Mouse (Mus musculus) ES-Bruce4 (cell line): ENCODE data around the gene Zdhhc14. TPM values are rescaled to one million over a fixed set of nuclear protein-coding genes. Genes with fewer than 3 reads are reported as not detected.

ENCODE experiments used
- H3K27ac ChIP-seq: 2 replicates; pipeline ENCODE4 v1.5.1; 2012; ENCODE audit warnings: low read length, inconsistent platforms; ENCODE audit not compliant: insufficient read depth
- H3K27me3 ChIP-seq: 2 replicates; pipeline ENCODE4 v1.6.1; 2012; ENCODE audit warnings: mild to moderate bottlenecking, low read length, inconsistent platforms; ENCODE audit not compliant: control insufficient read depth, poor library complexity, insufficient read depth, severe bottlenecking
- H3K36me3 ChIP-seq: 2 replicates; pipeline ENCODE4 v1.6.1; 2012; ENCODE audit warnings: inconsistent platforms, mild to moderate bottlenecking, low read length, moderate library complexity; ENCODE audit not compliant: control insufficient read depth, poor library complexity, insufficient read depth, severe bottlenecking
- H3K4me1 ChIP-seq: one replicate; pipeline ENCODE4 v1.8.1; 2011; ENCODE audit warnings: low read length; ENCODE audit not compliant: control insufficient read depth, insufficient read depth
- H3K4me3 ChIP-seq: 2 replicates; pipeline ENCODE4 v1.5.1; 2011; ENCODE audit warnings: low read depth, mild to moderate bottlenecking, low read length
- H3K9ac ChIP-seq: 2 replicates; pipeline ENCODE4 v1.6.1; 2012; ENCODE audit warnings: low read depth, mild to moderate bottlenecking, inconsistent platforms; ENCODE audit not compliant: poor library complexity, severe bottlenecking
- H3K9me3 ChIP-seq: replicated peaks from 2 replicates; pipeline ENCODE4 v1.6.1; 2012; ENCODE audit warnings: mild to moderate bottlenecking, low read length, inconsistent platforms; ENCODE audit not compliant: control insufficient read depth, poor library complexity, insufficient read depth, severe bottlenecking
- CTCF ChIP-seq: IDR thresholded peaks from one replicate; pipeline ENCODE4 v1.8.1; 2011; ENCODE audit warnings: low read depth, low read length
- EP300 ChIP-seq: IDR thresholded peaks from 2 replicates; pipeline ENCODE4 v1.6.1; 2011; ENCODE audit warnings: low read depth, low read length; ENCODE audit not compliant: insufficient read depth
- POLR2A ChIP-seq: IDR thresholded peaks from one replicate; pipeline ENCODE4 v1.8.1; 2011; ENCODE audit warnings: low read length; ENCODE audit not compliant: insufficient read depth
- polyA plus RNA-seq: library from polyadenylated mRNA; stranded (reverse); fragments of >200 nt; gene quantifications from 2 replicates; pipeline ENCODE4 v1.2.4, GENCODE M21; 2011; ENCODE audit warnings: low read depth; ENCODE audit not compliant: missing spikeins, insufficient read depth, insufficient read length

Zdhhc14 gene
- polyA plus RNA-seq, 1 experiment, result 1.0 TPM

GRCm38 (mm10) chr17:5566006-5566405 is 73.6 kb downstream of the Zdhhc14 start:
- Histone ChIP-seq H3K4me1 (no peaks in the 10 kb centered on the region), H3K9ac (no peak overlapping the region), H3K27ac (no peak overlapping the region), H3K4me3 (no peak overlapping the region), H3K36me3 (no peaks in the 10 kb centered on the region), H3K27me3 (no peaks in the 10 kb centered on the region), H3K9me3 (no peaks in the 10 kb centered on the region)
- no peak for TF ChIP-seq EP300
- no peak for TF ChIP-seq POLR2A
- no peak for TF ChIP-seq CTCF

GRCm38 (mm10) chr17:5567943-5568342 is 75.6 kb downstream of the Zdhhc14 start:
- H3K36me3 ChIP-seq, result no peaks in the 10 kb centered on the region
- no peak overlapping the region for H3K9ac ChIP-seq
- no peak overlapping the region for H3K27ac ChIP-seq

GRCm38 (mm10) chr17:5569131-5570030 is 77.0 kb downstream of the Zdhhc14 start:
- no peaks in the 10 kb centered on the region for H3K9me3 ChIP-seq
- H3K4me1 ChIP-seq, result no peaks in the 10 kb centered on the region
- TF ChIP-seq CTCF, result no peak
- TF ChIP-seq EP300, result no peak
- TF ChIP-seq POLR2A, result no peak
- no peak overlapping the region for H3K27ac ChIP-seq
- no peak overlapping the region for H3K9ac ChIP-seq
- H3K4me3 ChIP-seq, result no peak overlapping the region
- H3K27me3 ChIP-seq, result no peaks in the 10 kb centered on the region
- H3K36me3 ChIP-seq, result no peaks in the 10 kb centered on the region

More at GRCm38 (mm10) chr17:5567943-5568342, 75.6 kb downstream of the Zdhhc14 start:
- Histone ChIP-seq H3K9me3 (no peaks in the 10 kb centered on the region), H3K27me3 (no peaks in the 10 kb centered on the region), H3K4me1 (no peaks in the 10 kb centered on the region), H3K4me3 (no peak overlapping the region)
- no peak for TF ChIP-seq POLR2A
- no peak for TF ChIP-seq CTCF
- TF ChIP-seq EP300, result no peak

GRCm38 (mm10) chr17:5572096-5572730 is 79.9 kb downstream of the Zdhhc14 start:
- TF ChIP-seq EP300 (no peak), CTCF (no peak), POLR2A (no peak)
- Histone ChIP-seq H3K4me1 (no peaks in the 10 kb centered on the region), H3K9ac (no peak overlapping the region), H3K36me3 (no peaks in the 10 kb centered on the region), H3K4me3 (no peak overlapping the region), H3K27me3 (no peaks in the 10 kb centered on the region), H3K27ac (no peak overlapping the region), H3K9me3 (no peaks in the 10 kb centered on the region)

GRCm38 (mm10) chr17:5572745-5573420 is 80.5 kb downstream of the Zdhhc14 start:
- H3K9ac ChIP-seq, result no peak overlapping the region
- no peaks in the 10 kb centered on the region for H3K9me3 ChIP-seq
- no peaks in the 10 kb centered on the region for H3K27me3 ChIP-seq
- no peak overlapping the region for H3K4me3 ChIP-seq
- no peaks in the 10 kb centered on the region for H3K36me3 ChIP-seq
- no peak overlapping the region for H3K27ac ChIP-seq
- H3K4me1 ChIP-seq, result no peaks in the 10 kb centered on the region
- TF ChIP-seq CTCF (no peak), EP300 (no peak), POLR2A (no peak)

GRCm38 (mm10) chr17:5574672-5575071 is 82.3 kb downstream of the Zdhhc14 start:
- Histone ChIP-seq H3K9ac (no peak overlapping the region), H3K4me3 (no peak overlapping the region)
- no peak for TF ChIP-seq EP300
- no peak for TF ChIP-seq CTCF
- TF ChIP-seq POLR2A, result no peak

More at GRCm38 (mm10) chr17:5574672-5575071, 82.3 kb downstream of the Zdhhc14 start:
- no peak overlapping the region for H3K27ac ChIP-seq
- no peaks in the 10 kb centered on the region for H3K4me1 ChIP-seq
- H3K36me3 ChIP-seq, result no peaks in the 10 kb centered on the region
- H3K27me3 ChIP-seq, result no peaks in the 10 kb centered on the region
- H3K9me3 ChIP-seq, result no peaks in the 10 kb centered on the region
